Mouse (Mus musculus) CD4-positive, CD25-positive, alpha-beta regulatory T cell (primary cell): ENCODE results near the gene Nsd1. TPM values are rescaled to one million over a fixed set of nuclear protein-coding genes. Genes with fewer than 3 reads are reported as not detected.

ENCODE experiments used
- polyA plus RNA-seq: library from polyadenylated mRNA; unstranded; fragments of 100-300 nt; shearing (Covaris generic); gene quantifications from one replicate; pipeline ENCODE4 v1.2.1, GENCODE M21; 2017

Gene Nsd1
- polyA plus RNA-seq: 79.4 TPM

GRCm38 (mm10) chr13:55209649-55210192 is at the start of gene Nsd1:
Gene Nsd1, plus strand, starts transcription at chr13:55209782.

GRCm38 (mm10) chr13:55319931-55320533 is 110.5 kb downstream of the Nsd1 start, which contains the start of gene Prelid1:
Gene Prelid1, plus strand, starts transcription at chr13:55320500.

GRCm38 (mm10) chr13:55321434-55322129 is 112.0 kb downstream of the Nsd1 start, which contains the start of gene Rab24:
Gene Rab24, minus strand, starts transcription at chr13:55321946.

GRCm38 (mm10) chr13:55329683-55330566 is 120.3 kb downstream of the Nsd1 start, which contains the start of gene Mxd3:
Gene Mxd3, minus strand, starts transcription at chr13:55329823.

GRCm38 (mm10) chr13:55362453-55363060 is 153.0 kb downstream of the Nsd1 start, which contains the start of gene Lman2:
Gene Lman2, minus strand, starts transcription at chr13:55362783.

Other genes with a start within 250 kb of the Nsd1 start
- 0.45 TPM for gene Hk3, start 188.4 kb upstream of the Nsd1 start, polyA plus RNA-seq
- gene Uimc1, start 109.5 kb upstream of the Nsd1 start, polyA plus RNA-seq: 74.1 TPM
- 26.8 TPM for gene Zfp346, start 104.5 kb upstream of the Nsd1 start, polyA plus RNA-seq
- gene Gm17617, start 76.2 kb upstream of the Nsd1 start, polyA plus RNA-seq: not detected
- not detected for gene Fgfr4, start 57.1 kb upstream of the Nsd1 start, polyA plus RNA-seq
- gene Prelid1, start 110.7 kb downstream of the Nsd1 start, polyA plus RNA-seq: 335 TPM
- gene Rab24, start 112.2 kb downstream of the Nsd1 start, polyA plus RNA-seq: 142 TPM
- gene Mxd3, start 120.0 kb downstream of the Nsd1 start, polyA plus RNA-seq: 2.3 TPM
- 143 TPM for gene Lman2, start 153.0 kb downstream of the Nsd1 start, polyA plus RNA-seq
- gene Rgs14, start 159.9 kb downstream of the Nsd1 start, polyA plus RNA-seq: 153 TPM
- gene Slc34a1, start 188.4 kb downstream of the Nsd1 start, polyA plus RNA-seq: not detected
- gene Pfn3, start 205.4 kb downstream of the Nsd1 start, polyA plus RNA-seq: not detected
- gene F12, start 217.0 kb downstream of the Nsd1 start, polyA plus RNA-seq: 0.26 TPM
- gene Grk6, start 235.3 kb downstream of the Nsd1 start, polyA plus RNA-seq: 367 TPM